Comparison of ENCODE assay signal across 21 mouse cellular contexts in genomic region chr12:112851116-112851515, GRCm38 (mm10). TPM values are rescaled to one million over a fixed set of nuclear protein-coding genes. Genes with fewer than 3 reads are reported as not detected.
DNase-seq lines count a peak whose midpoint lies in the region; ATAC-seq and TF ChIP-seq lines count a peak whose summit lies in the region.
"Had no signal": no experiment of that assay in that cellular context is flagged by ENCODE, and none has a peak within 500 bp of the region (broad histone marks: within the 10 kb centered on the region; RNA-seq: fewer than 3 reads in every experiment).

No protein-coding gene starts in this region.

- TF ChIP-seq RAD21 in MEL (IDR thresholded peaks at IDR 0.05; ENCODE audit: low read depth, low read length) = no peak

- no peaks in the 10 kb centered on the region for H3K4me1 ChIP-seq in midbrain, embryonic 12.5 days
- no peaks in the 10 kb centered on the region for H3K4me1 ChIP-seq in midbrain, embryonic 11.5 days (ENCODE audit: control insufficient read depth, insufficient read depth, low read length)
- H3K4me1 ChIP-seq in MEL (ENCODE audit: control insufficient read depth in 1 of 2, insufficient read depth in 2 of 2, low read length in 2 of 2) = peaks cover 2 to 8% of the 10 kb centered on the region in 2 experiments; a peak in 3 of 4 replicates
- H3K4me1 ChIP-seq in neural tube, embryonic 15.5 days = no peaks in the 10 kb centered on the region
- peaks cover 4% of the 10 kb centered on the region; the same call in 1 of the 2 replicates for H3K4me1 ChIP-seq in heart, embryonic 11.5 days (ENCODE audit: control insufficient read depth, insufficient read depth, low read length)
- H3K4me1 ChIP-seq: forebrain, embryonic 13.5 days; limb, embryonic 13.5 days; neural tube, embryonic 12.5 days had no signal

- no peaks in the 10 kb centered on the region for H3K79me2 ChIP-seq in MEL (ENCODE audit: control insufficient read depth, insufficient read depth, low read length, poor library complexity)

- TF ChIP-seq POLR2A in MEL (IDR thresholded peaks at IDR 0.05; ENCODE audit: control insufficient read depth in 1 of 2, insufficient read depth in 1 of 2, low read depth in 1 of 2, low read length in 2 of 2, poor library complexity in 1 of 2) = no peak

- H3K4me3 ChIP-seq in midbrain, embryonic 12.5 days = no peak overlapping the region
- H3K4me3 ChIP-seq in midbrain, embryonic 11.5 days (ENCODE audit: low read depth, low read length) = no peak overlapping the region
- no peak overlapping the region for H3K4me3 ChIP-seq in MEL (ENCODE audit: control insufficient read depth in 1 of 2, insufficient read depth in 1 of 2, low read depth in 2 of 2, low read length in 2 of 2)
- no peak overlapping the region for H3K4me3 ChIP-seq in neural tube, embryonic 15.5 days (replicated peaks)
- H3K4me3 ChIP-seq in heart, embryonic 11.5 days (ENCODE audit: low read depth, low read length) = no peak overlapping the region
- H3K4me3 ChIP-seq: forebrain, embryonic 13.5 days; limb, embryonic 13.5 days; neural tube, embryonic 12.5 days had no signal

- no peak overlapping the region for H3K27ac ChIP-seq in midbrain, embryonic 12.5 days (replicated peaks)
- H3K27ac ChIP-seq in midbrain, embryonic 11.5 days (ENCODE audit: low read depth, low read length) = no peak overlapping the region
- H3K27ac ChIP-seq in MEL (ENCODE audit: control insufficient read depth, low read depth, low read length) = no peak overlapping the region
- H3K27ac ChIP-seq in neural tube, embryonic 15.5 days (replicated peaks) = no peak overlapping the region
- H3K27ac ChIP-seq in heart, embryonic 11.5 days (ENCODE audit: low read depth, low read length) = no peak overlapping the region
- H3K27ac ChIP-seq: forebrain, embryonic 13.5 days; limb, embryonic 13.5 days; liver, embryonic 14.5 days; neural tube, embryonic 12.5 days had no signal

- TF ChIP-seq EP300 in MEL (IDR thresholded peaks at IDR 0.05; ENCODE audit: low read depth in 1 of 2, low read length in 2 of 2) = no peak

- WGBS in midbrain, embryonic 12.5 days = 53% methylated on average over 8 of the region's 8 CpGs
- WGBS in midbrain, embryonic 11.5 days = 70% methylated on average over 4 of the region's 8 CpGs
- 56% methylated on average over 8 of the region's 8 CpGs for WGBS in neural tube, embryonic 15.5 days
- WGBS in heart, embryonic 11.5 days (ENCODE audit: insufficient replicate concordance) = 24% methylated on average over 8 of the region's 8 CpGs

- no peaks in the 10 kb centered on the region; the same call in 1 of the 2 replicates for H3K27me3 ChIP-seq in midbrain, embryonic 12.5 days
- no peaks in the 10 kb centered on the region for H3K27me3 ChIP-seq in midbrain, embryonic 11.5 days (ENCODE audit: control insufficient read depth, insufficient read depth, low read length)
- no peaks in the 10 kb centered on the region for H3K27me3 ChIP-seq in MEL (ENCODE audit: control insufficient read depth in 1 of 2, insufficient read depth in 2 of 2, low read length in 2 of 2)
- no peaks in the 10 kb centered on the region for H3K27me3 ChIP-seq in neural tube, embryonic 15.5 days (replicated peaks)
- H3K27me3 ChIP-seq in heart, embryonic 11.5 days (ENCODE audit: control insufficient read depth, insufficient read depth, low read length) = 0 out of 2 replicates have a peak, but pooled peaks cover 3% of the 10 kb centered on the region
- H3K27me3 ChIP-seq: forebrain, embryonic 13.5 days; limb, embryonic 13.5 days; neural tube, embryonic 12.5 days; Patski had no signal

- DNase-seq in midbrain, embryonic 11.5 days (ENCODE audit: low spot score, missing footprints) = no peak
- no peak for DNase-seq in MEL (ENCODE audit: low read depth, low spot score)
- peak; percentile 54 for DNase-seq in adrenal gland, postnatal 25 days
- DNase-seq in testis, postnatal 14 days (ENCODE audit: low spot score) = no peak
- DNase-seq: cerebellum, postnatal 10 days; embryo, embryonic 11 days; kidney, adult 2 months; kidney, postnatal 14 days; right cerebral cortex, postnatal 4 days had no signal

- no peak overlapping the region for H3K4me2 ChIP-seq in midbrain, embryonic 12.5 days (replicated peaks)
- no peak overlapping the region for H3K4me2 ChIP-seq in midbrain, embryonic 11.5 days
- no peak overlapping the region for H3K4me2 ChIP-seq in neural tube, embryonic 15.5 days
- H3K4me2 ChIP-seq in heart, embryonic 11.5 days = no peak overlapping the region
- H3K4me2 ChIP-seq: forebrain, embryonic 13.5 days; limb, embryonic 13.5 days; neural tube, embryonic 12.5 days had no signal

- no peak for TF ChIP-seq CTCF in MEL (IDR thresholded peaks at IDR 0.05 in 2 of 3, conservative IDR thresholded peaks at IDR 0.05 in 1 of 3; ENCODE audit: control insufficient read depth in 1 of 3, insufficient read depth in 1 of 3, low read depth in 2 of 3, low read length in 3 of 3, poor library complexity in 1 of 3, severe bottlenecking in 1 of 3)

- no peak for ATAC-seq in midbrain, embryonic 12.5 days (ENCODE audit: low FRiP score, low read depth)
- ATAC-seq in midbrain, embryonic 11.5 days (ENCODE audit: low FRiP score) = no peak
- no peak for ATAC-seq in neural tube, embryonic 15.5 days (ENCODE audit: low FRiP score)
- no peak for ATAC-seq in heart, embryonic 11.5 days (replicated peaks; ENCODE audit: insufficient number of reproducible peaks, low FRiP score, low TSS enrichment)
- ATAC-seq: CD4-positive, CD25-positive, alpha-beta regulatory T cell, adult 4 months; forebrain, embryonic 13.5 days; Patski had no signal

- H3K9me3 ChIP-seq in midbrain, embryonic 12.5 days = no peaks in the 10 kb centered on the region
- H3K9me3 ChIP-seq in midbrain, embryonic 11.5 days (ENCODE audit: control insufficient read depth, low read length) = no peaks in the 10 kb centered on the region
- H3K9me3 ChIP-seq in MEL (replicated peaks; ENCODE audit: insufficient read depth, low read length) = no peaks in the 10 kb centered on the region
- no peaks in the 10 kb centered on the region for H3K9me3 ChIP-seq in neural tube, embryonic 15.5 days (replicated peaks)
- no peaks in the 10 kb centered on the region for H3K9me3 ChIP-seq in heart, embryonic 11.5 days (replicated peaks; ENCODE audit: control insufficient read depth, low read length)
- H3K9me3 ChIP-seq: forebrain, embryonic 13.5 days; limb, embryonic 13.5 days; neural tube, embryonic 12.5 days had no signal

- H3K9ac ChIP-seq in midbrain, embryonic 12.5 days (replicated peaks) = 0 out of 2 replicates have a peak overlapping the region, but pooled peaks have one; percentile 4
- H3K9ac ChIP-seq in midbrain, embryonic 11.5 days (ENCODE audit: low read length) = no peak overlapping the region
- H3K9ac ChIP-seq in MEL (ENCODE audit: control insufficient read depth, low read depth, low read length, poor library complexity, severe bottlenecking) = no peak overlapping the region
- H3K9ac ChIP-seq in neural tube, embryonic 15.5 days (replicated peaks) = no peak overlapping the region
- no peak overlapping the region for H3K9ac ChIP-seq in heart, embryonic 11.5 days (ENCODE audit: low read depth, low read length)
- H3K9ac ChIP-seq: forebrain, embryonic 13.5 days; limb, embryonic 13.5 days; liver, embryonic 14.5 days; neural tube, embryonic 12.5 days had no signal

- no peaks in the 10 kb centered on the region for H3K36me3 ChIP-seq in midbrain, embryonic 12.5 days
- no peaks in the 10 kb centered on the region for H3K36me3 ChIP-seq in midbrain, embryonic 11.5 days (ENCODE audit: control insufficient read depth, insufficient read depth, low read length)
- H3K36me3 ChIP-seq in MEL (ENCODE audit: control insufficient read depth in 1 of 2, insufficient read depth in 2 of 2, low read length in 2 of 2) = peaks cover 0 to 5% of the 10 kb centered on the region in 2 experiments; a peak in 2 of 4 replicates
- no peaks in the 10 kb centered on the region for H3K36me3 ChIP-seq in neural tube, embryonic 15.5 days
- no peaks in the 10 kb centered on the region for H3K36me3 ChIP-seq in heart, embryonic 11.5 days (ENCODE audit: control insufficient read depth, insufficient read depth, low read length)
- H3K36me3 ChIP-seq: limb, embryonic 13.5 days; neural tube, embryonic 12.5 days had no signal

RNA-seq across cellular contexts. Expression of gene Gpr132, which starts 16.9 kb away (rescaled TPM):
- not detected in 2 replicates for polyA plus RNA-seq in midbrain, embryonic 12.5 days (2016; fragmentation: Nextera tagmentation; extraction: Ambion mirVana)
- polyA plus RNA-seq in midbrain, embryonic 11.5 days (2014; fragmentation: Nextera tagmentation; extraction: Ambion mirVana) = not detected in 2 replicates
- 6.5 and 6.8 TPM in 2 replicates for total RNA-seq in MEL (2012; rRNA removed)
- 1 to 10 TPM in 1 of 2 experiments, not detected in 1; 5.4 TPM for polyA plus RNA-seq in MEL (2012; ENCODE audit: insufficient read depth in 1 of 2, insufficient read length in 2 of 2, low read depth in 1 of 2, low replicate concordance in 2 of 2, missing spikeins in 1 of 2)
- 0.12 TPM in 1 of 2 replicates, not detected in the other for total RNA-seq in adrenal gland, postnatal 25 days (2021)
- 0.08 and 2.8 TPM in 2 replicates for polyA plus RNA-seq in neural tube, embryonic 15.5 days (2015; fragmentation: Nextera tagmentation; extraction: Ambion mirVana)
- 0.19 TPM in 1 of 2 replicates, not detected in the other for polyA plus RNA-seq in heart, embryonic 11.5 days (2014; fragmentation: Nextera tagmentation; extraction: Ambion mirVana)
- total RNA-seq: layer of hippocampus, adult 8-10 months had no signal
- polyA plus RNA-seq: forebrain, embryonic 13.5 days; hindbrain, embryonic 11.5 days; neural tube, embryonic 12.5 days; Patski had no signal

RNA-seq across cellular contexts. Expression of gene Cdca4, which starts 21.9 kb away (rescaled TPM):
- polyA plus RNA-seq in midbrain, embryonic 12.5 days (2016; fragmentation: Nextera tagmentation; extraction: Ambion mirVana) = 124 and 132 TPM in 2 replicates
- polyA plus RNA-seq in midbrain, embryonic 11.5 days (2014; fragmentation: Nextera tagmentation; extraction: Ambion mirVana) = 159 TPM in 2 replicates
- 245 and 279 TPM in 2 replicates for total RNA-seq in MEL (2012; rRNA removed)
- 100 to 1,000 TPM in 1 of 2 experiments, not detected in 1; 274 TPM for polyA plus RNA-seq in MEL (2012; ENCODE audit: insufficient read depth in 1 of 2, insufficient read length in 2 of 2, low read depth in 1 of 2, low replicate concordance in 2 of 2, missing spikeins in 1 of 2)
- total RNA-seq in adrenal gland, postnatal 25 days (2021) = 15.5 and 15.9 TPM in 2 replicates
- 30.3 and 48.6 TPM in 2 replicates for polyA plus RNA-seq in neural tube, embryonic 15.5 days (2015; fragmentation: Nextera tagmentation; extraction: Ambion mirVana)
- polyA plus RNA-seq in heart, embryonic 11.5 days (2014; fragmentation: Nextera tagmentation; extraction: Ambion mirVana) = 61.5 and 62.8 TPM in 2 replicates

RNA-seq across cellular contexts. Expression of gene Clba1, which starts 42.4 kb away (rescaled TPM):
- 16.7 and 18.5 TPM in 2 replicates for polyA plus RNA-seq in midbrain, embryonic 12.5 days (2016; fragmentation: Nextera tagmentation; extraction: Ambion mirVana)
- 14.7 and 15.3 TPM in 2 replicates for polyA plus RNA-seq in midbrain, embryonic 11.5 days (2014; fragmentation: Nextera tagmentation; extraction: Ambion mirVana)
- 11.2 and 15.2 TPM in 2 replicates for total RNA-seq in MEL (2012; rRNA removed)
- 10 to 100 TPM in 1 of 2 experiments, not detected in 1; 21.4 TPM for polyA plus RNA-seq in MEL (2012; ENCODE audit: insufficient read depth in 1 of 2, insufficient read length in 2 of 2, low read depth in 1 of 2, low replicate concordance in 2 of 2, missing spikeins in 1 of 2)
- total RNA-seq in adrenal gland, postnatal 25 days (2021) = 7.7 and 10.0 TPM in 2 replicates
- 19.6 and 21.1 TPM in 2 replicates for polyA plus RNA-seq in neural tube, embryonic 15.5 days (2015; fragmentation: Nextera tagmentation; extraction: Ambion mirVana)
- 11.5 and 13.0 TPM in 2 replicates for polyA plus RNA-seq in heart, embryonic 11.5 days (2014; fragmentation: Nextera tagmentation; extraction: Ambion mirVana)

RNA-seq across cellular contexts. Expression of gene Ahnak2, which starts 48.7 kb away (rescaled TPM):
- polyA plus RNA-seq in midbrain, embryonic 12.5 days (2016; fragmentation: Nextera tagmentation; extraction: Ambion mirVana) = 0.25 and 0.37 TPM in 2 replicates
- polyA plus RNA-seq in midbrain, embryonic 11.5 days (2014; fragmentation: Nextera tagmentation; extraction: Ambion mirVana) = 0.07 and 0.22 TPM in 2 replicates
- total RNA-seq in MEL (2012; rRNA removed) = 1.2 and 2.6 TPM in 2 replicates
- polyA plus RNA-seq in MEL (2012; ENCODE audit: insufficient read depth in 1 of 2, insufficient read length in 2 of 2, low read depth in 1 of 2, low replicate concordance in 2 of 2, missing spikeins in 1 of 2) = 10 to 100 TPM in 1 of 2 experiments, not detected in 1; 11.4 TPM
- total RNA-seq in adrenal gland, postnatal 25 days (2021) = 5.1 and 5.7 TPM in 2 replicates
- polyA plus RNA-seq in neural tube, embryonic 15.5 days (2015; fragmentation: Nextera tagmentation; extraction: Ambion mirVana) = 4.5 and 5.7 TPM in 2 replicates
- polyA plus RNA-seq in heart, embryonic 11.5 days (2014; fragmentation: Nextera tagmentation; extraction: Ambion mirVana) = 0.63 and 0.79 TPM in 2 replicates
- total RNA-seq: megakaryocyte-erythroid progenitor cell, adult 5-6 weeks had no signal
- polyA plus RNA-seq: CD4-positive, CD25-positive, alpha-beta regulatory T cell, adult 4 months had no signal
